Mouse (Mus musculus): ENCODE measurements around the gene Mrpl58.
"Not testable (repeated sequence)": the region's sequence is repeated elsewhere in the genome, so short reads cannot be mapped to it uniquely, and the experiment has no call there.

The Mrpl58 gene

GRCm38 (mm10) chr11:115427482-115428331 is 24.2 kb downstream of the Mrpl58 start:
- peak in 1 of 2 experiments; percentile 80 for DNase-seq (ENCODE audit: low spot score in 2 of 2)

DNA sequence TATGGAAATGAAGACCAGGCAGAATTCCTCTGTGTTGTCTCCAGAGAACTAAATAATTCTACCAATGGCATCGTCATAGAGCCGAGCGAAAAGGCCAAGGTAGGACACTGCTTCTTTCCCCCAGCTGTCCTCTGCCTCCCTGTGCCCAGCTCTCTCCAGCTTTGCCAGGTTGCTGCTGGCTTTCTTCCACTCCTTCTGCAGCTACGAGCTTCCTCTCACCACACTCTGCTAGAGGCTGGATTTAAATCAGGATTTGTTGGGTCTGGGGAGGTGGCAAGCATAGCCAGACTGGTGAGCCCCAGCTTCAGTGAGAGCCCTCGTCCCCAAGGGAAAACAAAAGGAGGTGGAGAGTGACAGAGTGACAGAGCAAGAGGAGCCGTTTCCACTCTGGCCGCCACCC is 25.8 kb downstream of the Mrpl58 start:
- DNase-seq (ENCODE audit: low spot score in 2 of 2) = peak in 1 of 2 experiments; percentile 55

DNA sequence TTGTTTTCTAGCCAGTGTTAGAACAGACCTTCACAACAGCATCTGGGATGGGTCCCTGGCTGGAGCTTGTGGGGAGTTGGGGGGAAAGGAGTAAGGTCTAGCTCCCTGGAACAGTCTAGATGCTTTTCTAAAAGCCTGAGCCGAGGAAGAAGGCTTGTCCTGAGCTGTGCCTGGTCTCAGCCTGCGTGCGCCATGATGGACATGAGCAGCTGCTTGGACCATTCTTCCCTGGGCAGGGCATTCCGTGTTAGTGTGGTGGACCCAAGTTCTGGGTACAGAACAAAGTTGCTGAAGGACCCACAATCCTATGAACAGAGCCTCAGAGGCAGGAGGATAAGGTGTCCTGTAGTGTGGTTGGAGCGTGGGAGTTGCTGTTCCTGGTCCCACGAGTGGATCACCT is 27.0 kb downstream of the Mrpl58 start:
- DNase-seq (ENCODE audit: low spot score in 2 of 2) = no peak

GRCm38 (mm10) chr11:115432814-115433213 is 29.3 kb downstream of the Mrpl58 start:
- DNase-seq (ENCODE audit: low spot score in 2 of 2) = no peak

- DNase-seq (ENCODE audit: low spot score in 2 of 2) = no peak
Observed at GRCm38 (mm10) chr11:115433342-115433741, 29.8 kb downstream of the Mrpl58 start.

GRCm38 (mm10) chr11:115435596-115436337 is 32.2 kb downstream of the Mrpl58 start:
- no peak for DNase-seq (ENCODE audit: low spot score in 2 of 2)

GRCm38 (mm10) chr11:115437571-115438122 is 34.1 kb downstream of the Mrpl58 start:
- peak in 1 of 2 experiments; percentile 53 for DNase-seq (ENCODE audit: low spot score in 2 of 2)

- no peak for DNase-seq (ENCODE audit: low spot score in 2 of 2)
Observed at GRCm38 (mm10) chr11:115439326-115439725, 35.8 kb downstream of the Mrpl58 start.

GRCm38 (mm10) chr11:115439906-115440595 is 36.5 kb downstream of the Mrpl58 start, which contains the start of gene Trim80:
TSS of gene Trim80 (plus strand) at chr11:115440545.
- no peak for DNase-seq (ENCODE audit: low spot score in 2 of 2)

- DNase-seq (ENCODE audit: low spot score in 2 of 2) = no peak
Observed at GRCm38 (mm10) chr11:115441417-115441816, 37.9 kb downstream of the Mrpl58 start.

DNA sequence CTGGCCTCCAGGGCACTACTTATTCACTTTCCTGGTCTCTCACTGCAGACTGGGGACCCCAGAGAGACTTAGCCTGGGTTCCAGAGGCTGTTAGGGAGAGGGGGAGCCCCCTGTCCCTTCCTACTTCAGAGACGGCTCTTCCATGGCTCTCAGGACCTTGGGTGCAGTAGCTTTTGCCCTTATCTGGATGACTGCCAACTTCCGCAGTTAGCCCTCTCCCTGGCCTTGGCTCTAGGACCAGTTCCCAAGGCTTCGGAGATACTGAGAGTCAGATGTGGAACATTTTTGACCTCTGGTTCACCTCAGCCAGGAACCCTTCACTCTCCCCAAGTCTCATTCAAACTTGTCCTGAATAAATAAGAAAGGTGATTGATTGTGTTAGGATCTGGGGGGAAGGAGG is 43.4 kb downstream of the Mrpl58 start:
- DNase-seq (ENCODE audit: low spot score in 2 of 2) = no peak

DNA sequence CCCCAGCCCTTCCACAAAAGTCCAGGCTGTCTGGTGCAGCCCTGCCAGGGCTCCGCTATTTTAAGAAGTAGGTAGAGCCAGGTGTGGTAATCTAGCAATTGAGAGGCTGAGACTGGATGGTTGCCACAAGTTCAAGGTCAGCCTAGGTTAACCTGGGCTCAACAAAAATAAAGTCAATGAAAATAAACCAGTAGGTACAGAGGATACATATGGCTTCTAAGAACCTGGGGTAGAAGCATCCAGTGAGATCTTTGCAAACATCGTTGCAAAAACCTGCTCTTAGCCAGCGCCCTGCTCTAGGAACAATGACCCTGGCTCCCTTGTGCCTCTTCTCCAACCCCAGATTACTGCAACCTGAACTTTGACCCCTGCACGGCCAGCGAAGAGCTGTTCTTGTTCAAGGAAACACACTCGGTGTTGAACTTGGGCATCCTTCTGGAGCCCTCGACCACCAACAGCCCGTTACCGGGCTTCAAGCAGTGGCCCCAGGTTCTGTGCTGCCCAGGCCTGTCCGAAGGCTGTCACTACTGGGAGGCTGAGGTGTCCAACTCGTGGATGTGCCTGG is 43.9 kb downstream of the Mrpl58 start:
- DNase-seq (ENCODE audit: low spot score in 2 of 2) = no peak

- no peak for DNase-seq (ENCODE audit: low spot score in 2 of 2)
Observed at GRCm38 (mm10) chr11:115448075-115448474, 44.5 kb downstream of the Mrpl58 start.

- no peak for DNase-seq (ENCODE audit: low spot score in 2 of 2)
Observed at GRCm38 (mm10) chr11:115448998-115449397, 45.4 kb downstream of the Mrpl58 start.

GRCm38 (mm10) chr11:115450176-115450575 is 46.6 kb downstream of the Mrpl58 start:
- no peak for DNase-seq (ENCODE audit: low spot score in 2 of 2)

DNA sequence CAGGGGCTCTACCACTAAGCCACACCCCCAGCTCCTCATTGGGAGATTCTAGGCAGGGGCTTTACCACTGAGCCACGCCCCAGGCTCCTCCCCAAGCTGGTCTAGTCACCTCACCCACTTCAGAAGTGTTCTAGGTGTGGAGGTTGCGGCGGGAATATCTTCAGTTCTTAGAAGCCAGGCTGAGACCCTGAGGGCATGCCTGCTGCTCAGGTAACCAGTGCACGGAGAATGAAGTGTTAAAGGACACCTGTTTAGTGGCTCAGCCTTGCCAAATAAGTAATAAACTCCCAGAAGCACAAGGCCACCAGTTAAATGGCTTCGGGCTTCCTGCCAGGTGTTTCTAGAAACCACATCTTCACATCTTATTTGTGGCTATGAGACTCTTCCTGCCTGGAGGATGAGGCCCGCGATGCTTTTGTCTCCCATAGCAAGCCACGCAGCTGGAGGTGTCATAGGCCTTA is 48.3 kb downstream of the Mrpl58 start:
- DNase-seq (ENCODE audit: low spot score in 2 of 2) = no peak

- DNase-seq (ENCODE audit: low spot score in 2 of 2) = no peak
Observed at GRCm38 (mm10) chr11:115452281-115452860, 48.8 kb downstream of the Mrpl58 start.

DNA sequence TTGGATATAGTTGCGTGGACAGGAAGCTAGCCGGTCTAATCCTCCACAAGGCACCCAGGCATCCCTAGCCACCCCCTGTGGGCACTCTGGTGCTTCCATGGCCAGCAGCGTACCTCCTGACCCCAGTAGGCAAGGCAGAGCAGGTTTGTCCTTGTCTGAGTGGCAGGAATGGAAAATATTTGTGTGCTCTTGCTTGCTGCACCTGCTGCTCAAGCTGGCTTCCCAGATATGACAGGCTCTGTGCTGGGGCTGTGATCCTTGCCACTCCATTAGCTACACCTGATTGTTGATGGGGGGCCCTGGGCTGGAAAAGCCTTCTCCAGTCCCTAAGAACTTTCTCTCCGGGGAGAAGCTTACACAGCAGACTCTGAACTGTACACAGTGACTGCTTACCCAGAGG is 49.8 kb downstream of the Mrpl58 start:
- no peak for DNase-seq (ENCODE audit: low spot score in 2 of 2)

- DNase-seq (ENCODE audit: low spot score in 2 of 2) = not testable (repeated sequence)
Observed at GRCm38 (mm10) chr11:115454822-115455221, 51.3 kb downstream of the Mrpl58 start.

DNA sequence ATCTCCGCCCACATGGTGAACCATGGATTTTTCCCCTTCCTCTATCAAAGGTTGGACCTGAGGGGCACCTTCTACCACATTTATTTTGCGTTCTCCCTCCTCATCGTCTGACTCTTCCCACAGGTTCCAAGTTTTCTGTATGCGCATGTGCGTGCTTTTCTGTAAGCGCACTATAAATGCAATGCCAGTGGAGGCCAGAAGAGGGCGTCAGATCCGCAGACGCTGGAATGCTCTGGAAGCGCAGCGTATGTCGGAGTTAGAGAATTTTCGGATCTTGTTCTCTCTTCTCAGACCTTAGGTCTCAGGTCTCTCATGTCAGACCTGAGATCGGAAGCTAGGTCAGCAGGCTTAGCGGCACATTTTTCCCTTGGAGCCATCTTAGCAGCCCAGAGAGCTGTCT is 52.1 kb downstream of the Mrpl58 start:
- no peak for DNase-seq (ENCODE audit: low spot score in 2 of 2)

DNA sequence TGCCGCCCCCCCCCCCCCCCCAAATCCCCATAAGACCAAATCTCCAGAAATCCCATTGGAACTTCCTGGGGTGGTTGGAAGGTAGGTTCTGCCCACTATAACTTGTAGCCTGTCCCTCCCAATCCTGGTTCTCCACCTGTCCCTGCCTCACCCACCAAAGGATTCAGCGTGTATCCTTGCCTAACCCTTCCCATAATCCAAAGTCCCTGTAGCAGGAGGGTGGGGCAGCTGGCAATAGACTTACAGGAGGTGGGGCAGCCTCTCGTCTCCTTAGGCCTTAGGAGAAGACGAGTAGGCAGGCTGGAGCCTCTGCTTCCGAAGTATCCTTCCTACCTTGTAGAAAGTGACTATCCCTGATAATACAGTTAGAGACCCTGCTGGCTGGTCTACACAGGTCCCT is 52.6 kb downstream of the Mrpl58 start:
- no peak for DNase-seq (ENCODE audit: low spot score in 2 of 2)

Data from left cerebral cortex, adult 9 months (tissue).